Mouse (Mus musculus) small intestine, adult 2 months (tissue): ENCODE data around the gene Fbxo46.

Experiments used
- CTCF ChIP-seq: fragments of 200-500 bp; IDR thresholded peaks from 2 replicates; pipeline ENCODE4 v1.5.1; 2012; ENCODE audit warnings: low read depth, mild to moderate bottlenecking, control low read depth, inconsistent platforms, low read length, moderate library complexity, mixed read lengths; ENCODE audit not compliant: insufficient replicate concordance, insufficient read length; ENCODE audit errors: extremely low read depth
- POLR2A ChIP-seq: fragments of 200-500 bp; IDR thresholded peaks from 2 replicates; pipeline ENCODE4 v1.6.1; 2012; ENCODE audit warnings: low read depth, mild to moderate bottlenecking, control low read depth, inconsistent platforms, low read length, moderate library complexity

DNA sequence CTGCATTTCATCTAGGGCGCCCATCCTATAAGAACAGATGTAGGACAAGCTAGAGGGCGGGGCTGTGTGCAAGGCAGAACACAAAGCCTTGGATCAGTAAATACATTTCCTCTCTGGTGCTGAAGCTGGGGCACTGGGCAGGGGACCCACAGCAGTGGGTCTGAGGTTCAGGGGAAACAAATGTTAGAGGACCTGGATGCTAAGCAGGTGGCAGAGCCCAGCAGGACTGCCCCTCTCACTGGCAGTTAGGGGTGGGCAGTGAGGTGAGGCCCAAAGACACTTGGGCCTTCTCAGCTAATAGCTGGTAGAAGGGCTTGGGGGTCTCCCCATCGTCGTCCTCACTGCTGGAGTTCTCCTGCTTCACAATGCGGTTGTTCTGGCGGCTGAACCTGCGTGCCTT, 20.8 kb upstream of the Fbxo46 start:
- TF ChIP-seq CTCF: no peak
- no peak for TF ChIP-seq POLR2A
